Mouse (Mus musculus): ENCODE data around the gene Hnf1a.

The Hnf1a gene

GRCm38 (mm10) chr5:114970824-114971227 lies at the start of gene Hnf1a:
Gene Hnf1a, minus strand, starts transcription at chr5:114971094.
- no peak for DNase-seq (ENCODE audit: low read depth)

GRCm38 (mm10) chr5:115018813-115019212 lies 47.9 kb upstream of the Hnf1a start:
- no peak for DNase-seq (ENCODE audit: low read depth)

GRCm38 (mm10) chr5:115018270-115018669 lies 47.4 kb upstream of the Hnf1a start:
- no peak for DNase-seq (ENCODE audit: low read depth)

GRCm38 (mm10) chr5:115015121-115015520 lies 44.2 kb upstream of the Hnf1a start:
- DNase-seq (ENCODE audit: low read depth): no peak

GRCm38 (mm10) chr5:115014570-115014969 lies 43.7 kb upstream of the Hnf1a start:
- DNase-seq (ENCODE audit: low read depth): no peak

- DNase-seq (ENCODE audit: low read depth): no peak
These were observed 42.5 kb upstream of the Hnf1a start for GRCm38 (mm10) chr5:115013436-115013835.

GRCm38 (mm10) chr5:115011519-115012261 lies 40.8 kb upstream of the Hnf1a start:
- no peak for DNase-seq (ENCODE audit: low read depth)

- no peak for DNase-seq (ENCODE audit: low read depth)
These were observed 40.3 kb upstream of the Hnf1a start for GRCm38 (mm10) chr5:115011217-115011518.

- DNase-seq (ENCODE audit: low read depth): peak; percentile 54
These were observed 39.8 kb upstream of the Hnf1a start, which contains the start of gene Sppl3 for GRCm38 (mm10) chr5:115010577-115011216. Gene Sppl3, plus strand, starts transcription at chr5:115011137.

DNA sequence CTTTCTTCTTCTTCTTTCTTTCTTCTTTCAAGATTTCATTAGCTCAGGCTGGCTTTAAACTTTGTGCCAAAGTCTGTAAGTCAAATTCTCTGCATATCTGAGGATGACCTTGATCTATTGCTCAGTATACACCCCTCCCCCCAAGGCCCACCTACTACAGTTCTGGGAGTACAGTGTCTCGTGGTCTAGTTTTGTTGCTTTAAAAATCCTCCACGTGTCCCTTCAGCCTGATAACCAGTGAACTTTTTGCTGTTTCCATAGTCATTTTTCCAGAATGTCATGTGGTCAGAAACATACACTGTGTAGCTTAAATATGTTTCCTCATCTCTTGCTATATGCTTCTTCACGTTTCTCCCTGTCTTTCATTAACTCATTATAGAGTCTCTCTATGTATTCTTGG lies 39.1 kb upstream of the Hnf1a start:
- DNase-seq (ENCODE audit: low read depth): no peak

DNA sequence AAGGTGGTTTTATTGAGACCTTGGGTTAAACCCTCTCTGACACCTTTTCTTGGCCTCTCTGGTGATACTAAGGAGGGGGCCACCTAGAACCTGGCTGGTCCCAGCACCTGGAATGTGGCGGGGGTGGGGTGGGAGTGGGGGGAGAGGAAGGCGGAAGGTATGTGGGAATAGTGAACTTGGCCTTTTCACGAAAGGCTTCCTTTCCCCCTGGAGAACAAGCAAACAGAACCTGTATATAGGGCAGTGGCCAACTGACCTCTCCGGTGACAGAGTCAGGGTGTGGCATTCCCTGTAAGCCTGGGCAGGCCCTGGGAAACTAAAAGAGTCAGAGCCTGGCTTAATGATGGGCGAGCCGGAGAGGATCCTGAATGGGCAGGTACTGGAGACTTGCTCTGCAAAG lies 38.2 kb upstream of the Hnf1a start:
- no peak for DNase-seq (ENCODE audit: low read depth)

GRCm38 (mm10) chr5:115008307-115008706 lies 37.4 kb upstream of the Hnf1a start:
- no peak for DNase-seq (ENCODE audit: low read depth)

GRCm38 (mm10) chr5:115007768-115008167 lies 36.9 kb upstream of the Hnf1a start:
- no peak for DNase-seq (ENCODE audit: low read depth)

DNA sequence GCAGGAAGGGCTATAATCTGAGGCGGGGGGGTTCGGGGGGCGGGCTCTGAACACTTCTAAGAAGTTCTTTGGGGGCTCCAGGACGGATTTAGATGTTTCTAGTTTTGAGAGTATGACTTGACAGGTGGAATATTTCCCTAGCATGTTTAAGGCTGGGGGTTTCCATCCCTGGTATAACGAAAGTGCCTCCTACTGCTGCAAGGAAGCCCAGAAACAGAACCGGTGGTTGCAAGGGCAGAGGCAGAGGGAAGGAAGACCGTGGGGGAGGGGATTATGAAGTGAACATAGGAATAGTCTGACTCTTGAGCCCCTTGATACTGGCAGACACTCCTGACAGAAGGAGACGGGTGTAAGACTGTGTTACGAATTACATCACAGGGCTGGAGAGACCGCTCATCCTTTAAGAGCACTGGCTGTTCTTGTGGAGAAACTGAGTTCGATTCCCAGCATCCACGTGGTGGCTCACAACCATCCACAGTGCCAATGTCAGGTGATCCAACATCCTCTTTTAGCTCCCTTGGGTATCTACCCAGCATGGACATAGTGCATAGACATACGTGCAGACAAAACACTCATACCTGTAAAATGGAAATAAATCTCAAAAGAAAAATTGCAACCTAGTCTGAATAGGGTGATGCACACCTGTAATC lies 32.5 kb upstream of the Hnf1a start:
- DNase-seq (ENCODE audit: low read depth): no peak

GRCm38 (mm10) chr5:115002781-115003180 lies 31.9 kb upstream of the Hnf1a start:
- DNase-seq (ENCODE audit: low read depth): no peak

- no peak for DNase-seq (ENCODE audit: low read depth)
These were observed 30.6 kb upstream of the Hnf1a start for GRCm38 (mm10) chr5:115001464-115001863.

- no peak for DNase-seq (ENCODE audit: low read depth)
These were observed 29.6 kb upstream of the Hnf1a start for GRCm38 (mm10) chr5:115000503-115000902.

DNA sequence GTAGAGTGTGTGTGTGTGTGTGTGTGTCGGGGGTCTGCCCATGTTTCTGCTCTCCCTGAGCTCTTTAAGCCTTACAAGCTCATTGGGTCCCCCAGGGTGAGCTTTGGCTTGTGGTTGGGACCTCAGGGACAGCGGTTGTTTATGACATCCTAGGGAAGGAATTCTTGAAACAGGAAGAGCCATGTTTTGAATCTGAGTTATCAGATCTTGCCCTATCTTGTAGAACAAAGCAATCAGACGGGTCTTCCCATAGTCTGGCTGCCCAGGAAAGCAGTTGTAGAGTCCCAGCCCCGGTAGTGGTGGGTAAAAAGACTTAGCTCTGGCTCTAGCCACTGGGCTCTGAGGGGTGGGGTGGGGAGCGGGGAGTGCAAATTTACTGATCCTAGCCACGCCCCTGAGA lies 26.4 kb upstream of the Hnf1a start:
- DNase-seq (ENCODE audit: low read depth): no peak

DNA sequence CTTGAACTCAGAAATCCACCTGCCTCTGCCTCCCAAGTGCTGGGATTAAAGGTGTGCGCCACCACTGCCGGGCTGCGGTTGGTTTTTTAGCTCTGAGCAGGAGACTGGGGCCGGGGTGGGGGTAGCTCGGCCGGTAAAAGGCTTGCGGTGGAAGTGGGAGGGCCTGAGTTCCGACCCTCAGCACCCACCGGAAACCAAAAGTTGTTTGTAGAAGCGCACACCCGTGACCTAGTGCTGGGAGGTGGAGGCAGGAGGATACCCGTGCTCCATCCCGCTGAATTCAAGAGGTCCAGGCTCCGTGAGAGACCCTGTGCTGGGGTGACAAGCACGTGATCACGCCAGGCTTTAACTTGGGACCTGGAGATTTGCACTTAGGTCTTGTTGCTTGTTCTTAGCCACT lies 25.6 kb upstream of the Hnf1a start:
- no peak for DNase-seq (ENCODE audit: low read depth)

DNA sequence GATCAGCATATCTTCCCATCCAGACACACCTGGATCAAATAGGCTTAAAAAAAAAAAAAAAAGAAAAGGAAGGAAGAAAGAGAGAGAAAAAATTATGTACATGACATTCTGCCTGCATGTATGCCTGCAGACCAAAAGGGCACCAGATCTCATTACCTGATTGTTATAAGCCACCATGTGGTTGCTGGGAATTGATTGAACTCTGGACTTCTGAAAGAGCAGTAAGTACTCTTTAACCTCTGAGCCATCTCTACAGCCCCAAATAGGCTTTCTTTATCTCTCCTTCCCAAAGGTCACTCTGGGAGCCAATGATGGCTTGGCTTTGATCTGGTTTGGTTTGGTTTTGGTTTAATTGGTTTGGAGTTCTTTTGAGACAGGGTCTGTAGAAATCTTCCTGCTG lies 14.2 kb upstream of the Hnf1a start:
- DNase-seq (ENCODE audit: low read depth): no peak

DNA sequence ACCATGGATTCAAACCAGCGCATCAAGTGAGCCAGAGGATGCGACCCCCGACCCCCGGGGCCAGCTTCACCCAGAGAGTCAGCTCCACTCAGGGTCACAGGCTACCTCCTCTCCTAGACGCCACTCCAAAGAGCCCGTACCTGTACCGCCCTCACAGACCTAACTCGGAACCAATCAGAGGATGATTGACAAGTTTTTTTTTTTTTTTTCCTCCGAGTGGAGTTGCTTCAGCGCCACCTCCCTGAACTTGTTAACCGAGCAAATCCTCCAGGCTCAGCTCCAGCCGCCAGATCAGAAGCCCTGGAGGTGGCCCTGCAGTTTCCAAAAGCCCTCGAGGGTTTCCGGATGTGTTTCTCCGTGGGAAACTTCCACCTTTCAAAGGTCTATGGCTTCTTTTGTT lies 11.1 kb upstream of the Hnf1a start:
- DNase-seq (ENCODE audit: low read depth): no peak

GRCm38 (mm10) chr5:114980122-114980748 lies 9.3 kb upstream of the Hnf1a start:
- no peak for DNase-seq (ENCODE audit: low read depth)

Measured in fibroblast of lung, adult 2 months (primary cell).